Mouse (Mus musculus): ENCODE data around the gene Cacna2d1. TPM values are rescaled to one million over a fixed set of nuclear protein-coding genes. Genes with fewer than 3 reads are reported as not detected.

Cacna2d1 gene
- polyA plus RNA-seq, 1 experiment: 0.09 TPM

DNA sequence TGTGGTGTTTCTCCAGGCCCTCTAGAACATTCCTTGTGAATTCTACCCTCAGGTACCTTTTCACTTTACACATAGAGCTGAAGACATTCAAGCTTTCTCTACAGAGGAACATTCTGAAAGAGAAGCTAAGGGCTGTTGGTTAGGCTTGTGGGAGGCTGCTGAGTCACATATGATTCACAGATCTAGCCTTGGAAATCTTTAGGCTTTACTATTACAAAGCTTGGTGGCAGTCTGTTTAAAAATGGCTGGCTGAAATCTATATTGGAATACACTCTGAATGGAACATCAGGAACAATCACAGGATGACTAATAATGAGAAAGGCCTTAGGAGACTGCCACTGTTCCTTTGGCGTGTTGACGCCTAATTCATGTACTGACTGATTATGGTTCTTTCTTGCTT, 66.4 kb downstream of the Cacna2d1 start:
- Histone ChIP-seq H3K27ac (ENCODE audit: insufficient read depth, low read depth, low read length) (no peak overlapping the region), H3K4me3 (ENCODE audit: insufficient read depth, low read length) (no peak overlapping the region), H3K4me1 (ENCODE audit: control insufficient read depth, insufficient read depth, low read length) (no peaks in the 10 kb centered on the region)
- TF ChIP-seq POLR2A (IDR thresholded peaks at IDR 0.05; ENCODE audit: borderline replicate concordance, low read depth, low read length) (no peak), CTCF (IDR thresholded peaks at IDR 0.05; ENCODE audit: low read depth, low read length) (no peak)

DNA sequence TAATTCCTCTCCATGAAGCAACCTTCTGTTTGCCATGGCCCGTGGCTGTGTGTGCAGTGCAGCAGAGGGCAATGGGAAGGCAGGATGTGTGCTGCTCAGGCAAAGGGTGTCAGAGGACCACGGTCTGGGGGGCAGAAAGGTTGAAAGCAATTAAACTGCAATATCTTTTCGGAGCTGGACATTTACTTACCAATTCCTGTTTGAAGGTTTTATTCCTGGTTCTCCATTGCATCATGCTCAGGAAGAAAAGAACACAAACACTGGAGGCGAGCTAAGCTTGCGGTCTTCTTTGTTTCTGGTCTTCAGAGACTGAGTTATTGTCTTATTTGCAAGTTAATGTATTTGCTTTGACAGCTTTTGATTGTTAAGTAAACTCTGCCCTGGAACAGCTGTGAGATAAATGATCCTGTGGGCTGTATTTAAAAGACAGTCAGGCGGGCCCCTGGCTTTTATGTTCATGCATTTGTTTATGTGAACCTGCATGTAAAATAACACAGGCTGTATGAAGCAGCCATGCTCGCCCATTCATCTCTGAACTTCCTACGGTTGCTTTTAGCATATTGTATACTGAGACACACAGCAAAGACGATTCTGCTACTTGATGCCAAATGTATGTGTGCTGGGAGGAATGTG, 68.1 kb downstream of the Cacna2d1 start:
- H3K4me1 ChIP-seq (ENCODE audit: control insufficient read depth, insufficient read depth, low read length): no peaks in the 10 kb centered on the region

DNA sequence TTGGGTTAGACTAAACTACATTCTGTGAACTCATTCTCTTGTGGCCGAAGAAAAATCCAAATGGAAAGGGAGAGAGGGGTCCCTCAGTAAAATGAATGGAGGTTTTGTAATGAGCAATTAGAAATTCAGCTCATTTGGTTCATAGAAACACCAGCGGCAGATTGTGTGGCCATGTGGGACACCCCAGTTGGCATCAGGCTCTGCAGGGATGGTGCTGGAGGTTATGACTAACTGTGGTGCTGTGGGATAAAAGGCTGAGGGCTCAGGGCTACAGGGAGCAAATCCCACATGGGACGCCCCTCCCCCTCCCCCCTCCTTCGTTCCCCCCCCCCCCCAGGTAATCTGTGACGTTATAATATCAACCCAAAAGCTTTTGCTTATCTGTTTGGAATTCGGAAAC, 69.8 kb downstream of the Cacna2d1 start:
- no peak overlapping the region for H3K27ac ChIP-seq (ENCODE audit: insufficient read depth, low read depth, low read length)
- no peaks in the 10 kb centered on the region for H3K4me1 ChIP-seq (ENCODE audit: control insufficient read depth, insufficient read depth, low read length)
- TF ChIP-seq CTCF (IDR thresholded peaks at IDR 0.05; ENCODE audit: low read depth, low read length) (no peak), POLR2A (IDR thresholded peaks at IDR 0.05; ENCODE audit: borderline replicate concordance, low read depth, low read length) (no peak)
- H3K4me3 ChIP-seq (ENCODE audit: insufficient read depth, low read length): no peak overlapping the region

More for the DNA sequence above, 68.1 kb downstream of the Cacna2d1 start:
- no peak overlapping the region for H3K4me3 ChIP-seq (ENCODE audit: insufficient read depth, low read length)
- H3K27ac ChIP-seq (ENCODE audit: insufficient read depth, low read depth, low read length): no peak overlapping the region
- TF ChIP-seq POLR2A (IDR thresholded peaks at IDR 0.05; ENCODE audit: borderline replicate concordance, low read depth, low read length): no peak
- no peak for TF ChIP-seq CTCF (IDR thresholded peaks at IDR 0.05; ENCODE audit: low read depth, low read length)

DNA sequence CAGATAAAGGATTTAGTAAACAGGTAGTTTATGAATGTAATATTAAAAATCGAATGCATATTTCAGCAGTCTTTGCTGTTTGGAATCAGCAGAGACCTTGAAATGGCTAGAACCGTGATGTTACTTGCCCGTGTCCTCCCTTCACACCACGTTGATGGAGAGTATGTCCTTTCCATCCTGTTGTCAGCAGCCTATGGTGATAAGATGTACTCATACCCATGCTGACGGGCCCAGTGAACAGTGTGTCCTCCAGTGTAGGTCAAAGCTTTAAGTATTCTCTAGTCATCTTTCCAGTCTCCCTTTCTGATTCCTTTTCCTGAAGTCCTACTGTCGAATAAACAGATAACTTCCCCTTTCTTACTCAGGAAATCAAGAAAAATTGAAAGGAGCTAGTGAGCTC, 72.5 kb downstream of the Cacna2d1 start:
- Histone ChIP-seq H3K4me3 (ENCODE audit: insufficient read depth, low read length) (no peak overlapping the region), H3K27ac (ENCODE audit: insufficient read depth, low read depth, low read length) (no peak overlapping the region), H3K4me1 (ENCODE audit: control insufficient read depth, insufficient read depth, low read length) (no peaks in the 10 kb centered on the region)
- TF ChIP-seq POLR2A (IDR thresholded peaks at IDR 0.05; ENCODE audit: borderline replicate concordance, low read depth, low read length): no peak
- no peak for TF ChIP-seq CTCF (IDR thresholded peaks at IDR 0.05; ENCODE audit: low read depth, low read length)

DNA sequence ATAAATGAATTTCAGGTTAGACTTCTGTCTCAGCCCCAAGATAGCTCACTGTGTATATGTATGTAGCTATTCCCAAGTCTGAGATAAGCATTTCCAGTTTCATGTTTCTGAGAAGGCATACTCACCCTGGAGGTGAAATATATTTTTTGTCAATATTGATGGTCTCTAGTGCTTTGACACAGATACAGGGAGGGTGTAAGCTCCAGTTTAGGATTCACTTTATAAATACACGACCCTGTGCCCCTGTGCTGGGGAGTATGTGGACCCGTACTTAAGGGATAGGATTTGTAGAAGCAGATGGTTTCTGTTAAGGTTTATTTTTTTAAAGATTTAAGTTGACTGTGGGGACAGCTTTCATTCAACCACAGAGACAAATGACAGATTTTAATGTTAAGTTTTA, 79.2 kb downstream of the Cacna2d1 start:
- no peak for TF ChIP-seq POLR2A (IDR thresholded peaks at IDR 0.05; ENCODE audit: borderline replicate concordance, low read depth, low read length)
- TF ChIP-seq CTCF (IDR thresholded peaks at IDR 0.05; ENCODE audit: low read depth, low read length): no peak
- H3K27ac ChIP-seq (ENCODE audit: insufficient read depth, low read depth, low read length): no peak overlapping the region
- no peak overlapping the region for H3K4me3 ChIP-seq (ENCODE audit: insufficient read depth, low read length)
- H3K4me1 ChIP-seq (ENCODE audit: control insufficient read depth, insufficient read depth, low read length): no peaks in the 10 kb centered on the region

DNA sequence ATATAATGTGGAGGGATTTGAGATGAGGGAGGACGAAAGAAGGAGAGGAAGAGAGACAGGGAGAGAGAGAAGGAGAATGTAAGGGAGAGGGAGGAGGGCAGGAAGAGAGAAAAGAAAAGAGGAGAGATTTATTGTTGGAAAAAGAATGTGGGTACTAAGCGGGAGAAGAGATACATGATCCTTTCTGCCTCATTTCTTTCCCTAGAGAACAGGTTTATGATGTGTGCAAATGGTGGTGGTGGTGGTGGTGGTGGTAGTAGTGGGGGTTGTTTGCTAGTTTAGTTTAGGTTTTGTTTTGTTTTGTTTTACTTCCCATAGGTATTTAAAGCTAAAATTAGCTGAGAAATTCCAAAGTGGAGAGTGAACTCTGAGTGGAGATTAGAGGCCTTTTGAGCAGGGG, 79.9 kb downstream of the Cacna2d1 start:
- TF ChIP-seq POLR2A (IDR thresholded peaks at IDR 0.05; ENCODE audit: borderline replicate concordance, low read depth, low read length): no peak
- TF ChIP-seq CTCF (IDR thresholded peaks at IDR 0.05; ENCODE audit: low read depth, low read length): no peak
- Histone ChIP-seq H3K27ac (ENCODE audit: insufficient read depth, low read depth, low read length) (no peak overlapping the region), H3K4me3 (ENCODE audit: insufficient read depth, low read length) (no peak overlapping the region), H3K4me1 (ENCODE audit: control insufficient read depth, insufficient read depth, low read length) (no peaks in the 10 kb centered on the region)

DNA sequence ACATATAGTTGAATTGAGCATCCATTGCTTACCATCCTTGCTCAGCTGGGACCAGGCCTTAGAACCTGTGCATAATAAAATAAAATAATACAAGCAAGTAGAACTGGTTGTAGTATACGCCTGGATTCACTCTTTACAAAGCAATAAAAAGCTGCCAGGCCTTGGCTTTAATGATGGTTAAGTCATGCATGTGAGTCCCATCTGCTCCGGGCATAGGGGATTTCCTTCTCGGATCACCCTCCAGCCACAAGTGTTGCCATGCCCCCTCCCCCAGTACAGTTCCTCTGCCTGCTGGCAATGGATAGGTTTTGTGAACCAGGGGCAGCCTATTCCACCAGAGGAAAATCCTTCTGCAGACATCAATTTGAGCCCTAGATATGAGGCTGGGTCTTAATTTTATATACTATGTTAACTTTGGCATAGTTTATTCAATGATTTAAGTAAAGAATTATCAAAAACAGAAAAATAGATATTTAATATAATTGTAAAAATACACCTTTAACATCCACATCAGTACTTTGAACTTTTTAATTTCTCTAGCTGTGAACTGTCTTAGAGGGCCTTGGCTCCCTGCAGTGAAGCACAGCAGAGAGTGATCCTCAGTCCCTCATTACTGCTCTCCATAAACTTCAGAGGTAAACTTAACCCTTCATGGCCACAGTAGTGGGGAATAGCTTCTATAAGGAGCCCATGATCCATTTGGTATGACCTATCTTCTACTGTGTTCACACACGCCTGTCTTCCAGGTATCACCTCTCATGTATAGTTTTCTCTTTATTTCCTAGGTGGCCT, 90.3 kb downstream of the Cacna2d1 start:
- no peak for TF ChIP-seq POLR2A (IDR thresholded peaks at IDR 0.05; ENCODE audit: borderline replicate concordance, low read depth, low read length)
- TF ChIP-seq CTCF (IDR thresholded peaks at IDR 0.05; ENCODE audit: low read depth, low read length): no peak
- Histone ChIP-seq H3K4me3 (ENCODE audit: insufficient read depth, low read length) (no peak overlapping the region), H3K4me1 (ENCODE audit: control insufficient read depth, insufficient read depth, low read length) (no peaks in the 10 kb centered on the region), H3K27ac (ENCODE audit: insufficient read depth, low read depth, low read length) (no peak overlapping the region)

DNA sequence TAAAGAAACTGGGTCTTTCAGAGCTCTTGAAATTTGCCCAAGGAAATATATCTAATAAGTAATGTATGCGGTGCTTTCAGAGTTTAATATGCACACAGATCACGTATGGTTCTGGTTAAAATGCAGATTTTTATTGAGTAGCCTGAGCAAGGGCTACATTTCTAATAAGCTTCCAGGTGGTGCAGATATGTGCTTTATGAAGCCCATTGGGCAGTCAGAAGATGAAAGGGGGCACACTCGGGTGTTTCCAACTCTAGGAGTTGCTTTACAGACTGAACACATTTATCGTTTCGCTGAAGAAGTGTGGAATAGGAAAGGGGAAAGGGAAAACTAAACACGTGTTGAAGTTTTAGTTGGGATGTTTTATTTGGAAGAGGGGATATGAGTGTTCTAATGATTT, 94.4 kb downstream of the Cacna2d1 start:
- Histone ChIP-seq H3K4me1 (ENCODE audit: control insufficient read depth, insufficient read depth, low read length) (no peaks in the 10 kb centered on the region), H3K27ac (ENCODE audit: insufficient read depth, low read depth, low read length) (no peak overlapping the region), H3K4me3 (ENCODE audit: insufficient read depth, low read length) (no peak overlapping the region)
- TF ChIP-seq CTCF (IDR thresholded peaks at IDR 0.05; ENCODE audit: low read depth, low read length) (no peak), POLR2A (IDR thresholded peaks at IDR 0.05; ENCODE audit: borderline replicate concordance, low read depth, low read length) (no peak)

DNA sequence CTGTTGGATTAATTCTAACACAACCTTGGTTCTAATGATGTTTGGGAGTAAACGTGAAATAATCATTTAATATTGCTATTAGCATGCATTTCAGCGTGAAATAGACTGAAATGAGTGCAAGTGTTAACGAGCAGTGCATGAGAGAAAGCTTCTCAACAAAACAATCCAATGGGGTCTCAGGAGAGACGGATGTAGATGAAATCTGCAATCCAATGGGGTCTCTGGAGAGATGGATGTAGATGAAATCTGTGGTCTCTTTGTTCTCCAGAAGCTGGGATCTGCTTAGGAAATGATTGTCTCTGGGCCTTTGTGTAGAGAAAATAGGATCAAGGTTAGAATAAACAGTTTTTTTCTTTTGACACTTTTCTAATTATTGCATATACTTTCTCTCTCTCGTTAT, 95.0 kb downstream of the Cacna2d1 start:
- TF ChIP-seq CTCF (IDR thresholded peaks at IDR 0.05; ENCODE audit: low read depth, low read length) (no peak), POLR2A (IDR thresholded peaks at IDR 0.05; ENCODE audit: borderline replicate concordance, low read depth, low read length) (no peak)
- Histone ChIP-seq H3K4me1 (ENCODE audit: control insufficient read depth, insufficient read depth, low read length) (no peaks in the 10 kb centered on the region), H3K27ac (ENCODE audit: insufficient read depth, low read depth, low read length) (no peak overlapping the region), H3K4me3 (ENCODE audit: insufficient read depth, low read length) (no peak overlapping the region)

DNA sequence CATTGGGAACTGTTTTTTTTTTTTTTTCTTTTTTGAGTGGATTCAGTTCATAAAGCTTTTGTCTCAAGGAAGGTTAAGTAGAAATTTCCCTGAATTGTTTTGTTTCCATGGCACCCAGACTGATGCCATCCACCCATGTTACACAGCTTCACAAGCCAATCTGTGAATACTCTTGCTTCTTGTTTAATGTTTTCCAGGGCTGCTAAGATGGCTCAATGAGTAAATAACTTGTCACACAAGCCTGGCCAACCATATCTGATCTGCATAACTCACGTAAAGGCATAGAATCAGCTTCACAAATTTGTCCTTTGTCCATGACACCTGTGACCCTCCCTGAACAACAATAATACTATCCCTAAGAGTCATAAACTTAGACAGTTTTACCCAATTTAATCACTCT, 99.1 kb downstream of the Cacna2d1 start:
- TF ChIP-seq CTCF (IDR thresholded peaks at IDR 0.05; ENCODE audit: low read depth, low read length) (no peak), POLR2A (IDR thresholded peaks at IDR 0.05; ENCODE audit: borderline replicate concordance, low read depth, low read length) (no peak)
- Histone ChIP-seq H3K27ac (ENCODE audit: insufficient read depth, low read depth, low read length) (no peak overlapping the region), H3K4me1 (ENCODE audit: control insufficient read depth, insufficient read depth, low read length) (no peaks in the 10 kb centered on the region), H3K4me3 (ENCODE audit: insufficient read depth, low read length) (no peak overlapping the region)
